Comparison of ENCODE assay signal across 15 mouse cellular contexts in the genomic region with DNA sequence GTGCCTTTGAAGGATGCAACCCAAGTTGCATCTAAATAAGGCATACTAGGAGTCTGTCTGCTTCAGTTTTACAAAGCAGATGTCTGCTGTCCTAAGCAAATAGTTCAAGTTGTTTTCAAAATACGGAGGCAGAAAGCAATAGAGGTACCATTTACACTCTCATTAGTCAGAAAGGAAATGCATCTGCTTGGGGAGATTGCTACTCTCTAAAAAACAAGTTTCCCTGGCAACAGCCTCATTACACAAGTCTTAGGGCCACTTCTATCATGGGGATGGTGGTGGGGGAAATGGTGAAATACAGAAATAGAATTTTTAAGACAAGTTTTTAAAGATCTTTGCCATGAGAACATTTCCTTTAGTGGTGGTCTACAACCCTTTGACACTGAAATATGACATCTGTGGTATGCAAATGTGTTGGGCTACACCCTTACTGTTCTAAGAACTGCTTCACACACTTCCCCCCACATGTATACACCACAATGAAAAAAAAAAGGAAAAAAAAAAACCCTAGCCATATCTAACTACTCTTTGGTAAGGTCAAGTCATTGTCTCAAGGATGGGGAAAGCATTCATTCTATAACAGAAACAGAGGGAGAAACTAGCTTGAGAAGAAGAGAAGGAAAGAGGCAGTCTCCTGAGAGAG. TPM values are rescaled to one million over a fixed set of nuclear protein-coding genes. Genes with fewer than 3 reads are reported as not detected.
DNase-seq lines count a peak whose midpoint lies in the region; ATAC-seq and TF ChIP-seq lines count a peak whose summit lies in the region.
"Had no signal": no experiment of that assay in that cellular context is flagged by ENCODE, and none has a peak within 500 bp of the region (broad histone marks: within the 10 kb centered on the region; RNA-seq: fewer than 3 reads in every experiment).

No protein-coding gene starts in this region.

- 2% methylated on average over 1 of the region's 1 CpGs for WGBS in forebrain, embryonic 13.5 days

- H3K36me3 ChIP-seq in forebrain, embryonic 13.5 days (ENCODE audit: poor library complexity, severe bottlenecking), result no peaks in the 10 kb centered on the region
- H3K36me3 ChIP-seq: embryonic facial prominence, embryonic 15.5 days; hindbrain, embryonic 15.5 days had no signal

- peak; percentile 76 for ATAC-seq in CD4-positive, CD25-positive, alpha-beta regulatory T cell, adult 4 months
- ATAC-seq in forebrain, embryonic 13.5 days, result peak; percentile 65
- no peak for ATAC-seq in megakaryocyte-erythroid progenitor cell, adult 5-6 weeks (replicated peaks; ENCODE audit: low FRiP score, low TSS enrichment, poor library complexity, severe bottlenecking)
- ATAC-seq: liver, embryonic 12.5 days had no signal

- H3K27ac ChIP-seq in left cerebral cortex, adult 2 months, result peak overlapping the region; percentile 42
- peak overlapping the region; percentile 67 for H3K27ac ChIP-seq in forebrain, embryonic 13.5 days
- H3K27ac ChIP-seq: embryonic facial prominence, embryonic 15.5 days; hindbrain, embryonic 15.5 days; liver, embryonic 12.5 days had no signal

- 0 out of 2 replicates have a peak overlapping the region, but pooled peaks have one; percentile 25 for H3K4me2 ChIP-seq in forebrain, embryonic 13.5 days
- H3K4me2 ChIP-seq: embryonic facial prominence, embryonic 15.5 days; hindbrain, embryonic 15.5 days; liver, embryonic 12.5 days had no signal

- no peak for TF ChIP-seq CTCF in left cerebral cortex, adult 2 months (IDR thresholded peaks at IDR 0.05)

- no peak for DNase-seq in left cerebral cortex, adult 2 months (ENCODE audit: extremely low spot score in 1 of 2, low spot score in 2 of 2)
- DNase-seq in left cerebral cortex, postnatal 25 days (ENCODE audit: low spot score in 2 of 2), result no peak
- peak; percentile 11 for DNase-seq in naive thymus-derived CD4-positive, alpha-beta T cell, adult 2 months (ENCODE audit: low read depth)
- no peak for DNase-seq in testis, postnatal 14 days (ENCODE audit: low spot score)
- DNase-seq in spleen, postnatal 10 days (ENCODE audit: low spot score in 2 of 2), result no peak
- DNase-seq: cerebellum, postnatal 36 days; kidney, postnatal 14 days; lung, postnatal 14 days; thymus, postnatal 36 days had no signal

- H3K9ac ChIP-seq in forebrain, embryonic 13.5 days, result no peak overlapping the region
- H3K9ac ChIP-seq: embryonic facial prominence, embryonic 15.5 days; hindbrain, embryonic 15.5 days; liver, embryonic 12.5 days had no signal

- no peaks in the 10 kb centered on the region for H3K27me3 ChIP-seq in forebrain, embryonic 13.5 days
- H3K27me3 ChIP-seq: embryonic facial prominence, embryonic 15.5 days; hindbrain, embryonic 15.5 days; liver, embryonic 12.5 days had no signal

- intact Hi-C loops in left cerebral cortex, adult 2 months (cut with DNase I), result no loop called here
- intact Hi-C loops in left cerebral cortex, postnatal 25 days (cut with DNase I), result no loop called here

- no peaks in the 10 kb centered on the region for H3K9me3 ChIP-seq in forebrain, embryonic 13.5 days (replicated peaks)
- H3K9me3 ChIP-seq: embryonic facial prominence, embryonic 15.5 days; hindbrain, embryonic 15.5 days; liver, embryonic 12.5 days had no signal

- H3K4me3 ChIP-seq in left cerebral cortex, adult 2 months, result no peak overlapping the region
- no peak overlapping the region for H3K4me3 ChIP-seq in forebrain, embryonic 13.5 days
- H3K4me3 ChIP-seq: embryonic facial prominence, embryonic 15.5 days; hindbrain, embryonic 15.5 days; liver, embryonic 12.5 days had no signal

- H3K4me1 ChIP-seq in forebrain, embryonic 13.5 days, result peaks cover 39% of the 10 kb centered on the region
- H3K4me1 ChIP-seq: embryonic facial prominence, embryonic 15.5 days had no signal

RNA-seq across cellular contexts. Expression of gene D1Ertd622e, which starts 38.5 kb away (rescaled TPM):
- total RNA-seq in left cerebral cortex, adult 2 months (2021), result 10 to 100 TPM; 70.4 to 84.7 TPM
- 10 to 100 TPM; 76.5 to 78.3 TPM for total RNA-seq in left cerebral cortex, postnatal 25 days (2021)
- polyA plus RNA-seq in CD4-positive, CD25-positive, alpha-beta regulatory T cell, adult 4 months (2017; shearing (Covaris generic)), result 10 to 100 TPM; 15.2 to 16.1 TPM
- 47.4 and 51.2 TPM in 2 replicates for polyA plus RNA-seq in forebrain, embryonic 13.5 days (2015; fragmentation: Nextera tagmentation; extraction: Ambion mirVana)
- total RNA-seq in megakaryocyte-erythroid progenitor cell, adult 5-6 weeks (2014; fragmentation: Nextera tagmentation), result 35.9 and 45.3 TPM in 2 replicates
- total RNA-seq in megakaryocyte-erythroid progenitor cell, adult 5-6 weeks (2017), result 48.1 and 63.7 TPM in 2 replicates
